Mouse (Mus musculus): ENCODE measurements around the gene 0610012G03Rik. TPM values are rescaled to one million over a fixed set of nuclear protein-coding genes. Genes with fewer than 3 reads are reported as not detected.
A peak's percentile ranks its signal among the peaks of the same experiment; 100 is the strongest.
"Not testable (repeated sequence)": the region's sequence is repeated elsewhere in the genome, so short reads cannot be mapped to it uniquely, and the experiment has no call there.

Gene 0610012G03Rik
- polyA plus RNA-seq, 1 experiment from 2014 or later: 117 TPM

DNA sequence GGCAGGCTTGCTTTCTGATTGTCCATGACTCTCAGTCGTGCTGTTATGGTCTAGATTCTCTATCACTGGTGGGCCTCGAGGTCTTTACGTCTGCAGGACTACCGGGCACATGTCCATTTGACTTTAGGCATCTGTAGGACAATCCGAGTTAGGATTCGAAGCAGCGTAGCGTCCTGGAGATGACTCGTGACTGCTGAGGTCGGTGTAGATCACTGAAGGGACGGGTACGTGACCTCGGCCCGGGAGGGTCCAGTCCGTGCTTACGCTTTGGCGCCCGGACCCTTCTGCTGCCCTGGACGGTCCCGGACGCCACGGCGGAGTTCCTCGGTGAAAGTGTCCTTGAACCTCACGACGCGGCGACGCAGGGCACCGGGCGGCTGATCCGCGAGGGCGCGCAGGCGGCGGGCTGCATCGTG lies 385 bp downstream of the 0610012G03Rik start:
- Histone ChIP-seq H3K4me1 (replicated peaks; ENCODE audit: control insufficient read depth, insufficient read depth, low read length) (peaks cover 18% of the 10 kb centered on the region), H3K9me3 (ENCODE audit: control insufficient read depth, low read length) (no peaks in the 10 kb centered on the region), H3K9ac (ENCODE audit: low read length) (peak overlapping the region; percentile 72), H3K27me3 (replicated peaks; ENCODE audit: control insufficient read depth, insufficient read depth, low read length) (no peaks in the 10 kb centered on the region), H3K4me3 (ENCODE audit: low read depth, low read length) (peak overlapping the region; percentile 83), H3K27ac (ENCODE audit: low read depth) (peak overlapping the region; percentile 86), H3K4me2 (ENCODE audit: low read length) (peak overlapping the region; percentile 92), H3K36me3 (ENCODE audit: control insufficient read depth, insufficient read depth, low read length) (peaks cover 22% of the 10 kb centered on the region)
- WGBS: under 1% methylated on average over 38 of the region's 38 CpGs
- ATAC-seq (replicated peaks; ENCODE audit: low FRiP score, low TSS enrichment, low read depth) (peak; percentile 73), DNase-seq (ENCODE audit: low spot score) (peak; percentile 80)

DNA sequence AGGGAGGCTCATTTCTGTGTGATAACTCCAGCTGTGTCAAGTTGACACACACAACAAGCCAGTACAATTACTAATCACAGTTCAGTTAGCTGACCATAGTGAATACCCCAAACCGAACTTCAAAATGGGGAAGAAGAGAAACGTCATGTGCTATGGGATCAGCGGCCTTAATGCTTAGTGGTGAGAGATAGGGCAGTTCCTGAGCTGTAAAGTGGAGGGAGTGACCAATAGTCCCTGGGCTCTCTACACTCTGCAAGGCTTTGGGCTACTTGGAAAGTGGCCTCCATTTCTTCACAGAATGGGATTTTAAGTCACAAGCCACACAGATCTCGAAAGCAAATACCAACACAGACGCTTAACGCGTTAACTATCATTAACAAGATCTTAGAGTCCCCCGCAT lies 961 bp downstream of the 0610012G03Rik start:
- WGBS: 28% methylated on average over 8 of the region's 8 CpGs

DNA sequence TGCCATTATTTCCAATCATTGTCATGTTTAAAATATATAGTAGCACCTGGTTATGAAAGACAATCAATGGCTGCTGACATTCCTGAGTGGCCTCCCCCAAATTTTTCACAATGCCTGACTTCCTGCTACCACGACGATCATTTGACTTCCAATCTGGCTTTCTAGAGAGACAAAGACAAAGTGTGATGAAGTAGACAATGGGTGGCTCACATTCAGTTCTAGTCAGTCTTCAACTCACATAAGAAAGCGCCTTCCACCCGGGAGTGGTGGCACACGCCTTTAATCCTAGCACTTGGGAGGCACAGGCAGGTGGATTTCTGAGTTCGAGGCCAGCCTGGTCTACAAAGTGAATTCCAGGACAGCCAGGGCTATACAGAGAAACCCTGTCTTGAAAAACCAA lies 2.3 kb downstream of the 0610012G03Rik start:
- not testable (repeated sequence) for ATAC-seq (replicated peaks; ENCODE audit: low FRiP score, low TSS enrichment, low read depth); H3K27ac ChIP-seq (ENCODE audit: low read depth); H3K9ac ChIP-seq (ENCODE audit: low read length); H3K4me3 ChIP-seq (ENCODE audit: low read depth, low read length); DNase-seq (ENCODE audit: low spot score); H3K9me3 ChIP-seq (ENCODE audit: control insufficient read depth, low read length); H3K4me2 ChIP-seq (ENCODE audit: low read length); H3K27me3 ChIP-seq (replicated peaks; ENCODE audit: control insufficient read depth, insufficient read depth, low read length)
- H3K4me1 ChIP-seq (replicated peaks; ENCODE audit: control insufficient read depth, insufficient read depth, low read length): peaks cover 18% of the 10 kb centered on the region
- H3K36me3 ChIP-seq (ENCODE audit: control insufficient read depth, insufficient read depth, low read length): peaks cover 12% of the 10 kb centered on the region; the same call in 1 of the 2 replicates
- 86% methylated on average over 6 of the region's 6 CpGs for WGBS

More for the DNA sequence above, 961 bp downstream of the 0610012G03Rik start:
- DNase-seq (ENCODE audit: low spot score) (no peak), ATAC-seq (replicated peaks; ENCODE audit: low FRiP score, low TSS enrichment, low read depth) (no peak)
- Histone ChIP-seq H3K4me3 (ENCODE audit: low read depth, low read length) (peak overlapping the region; percentile 83), H3K9me3 (ENCODE audit: control insufficient read depth, low read length) (no peaks in the 10 kb centered on the region), H3K4me2 (ENCODE audit: low read length) (peak overlapping the region; percentile 92), H3K27ac (ENCODE audit: low read depth) (peak overlapping the region; percentile 86), H3K4me1 (replicated peaks; ENCODE audit: control insufficient read depth, insufficient read depth, low read length) (peaks cover 18% of the 10 kb centered on the region), H3K9ac (ENCODE audit: low read length) (peak overlapping the region; percentile 72), H3K27me3 (replicated peaks; ENCODE audit: control insufficient read depth, insufficient read depth, low read length) (no peaks in the 10 kb centered on the region), H3K36me3 (ENCODE audit: control insufficient read depth, insufficient read depth, low read length) (peaks cover 22% of the 10 kb centered on the region)

DNA sequence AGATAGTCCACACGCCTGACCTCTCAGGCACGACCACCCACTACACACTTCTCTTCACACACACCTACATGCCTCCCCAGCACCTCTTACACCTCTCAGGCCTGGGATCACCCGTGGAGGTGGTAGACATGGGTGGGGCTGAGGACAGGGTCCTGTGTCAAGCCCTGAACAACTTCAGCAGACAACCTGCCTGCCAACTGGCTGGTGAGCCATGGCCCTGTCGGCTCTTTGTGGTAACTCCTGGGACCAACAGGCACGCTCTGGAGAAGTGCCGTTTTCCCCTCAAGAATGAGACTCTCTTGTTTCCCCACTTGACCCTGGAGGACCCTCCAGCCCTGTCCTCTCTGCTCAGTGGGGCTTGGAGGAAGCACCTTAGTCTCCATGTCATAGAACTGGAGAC lies 2.9 kb downstream of the 0610012G03Rik start:
- ATAC-seq (replicated peaks; ENCODE audit: low FRiP score, low TSS enrichment, low read depth) (no peak), DNase-seq (ENCODE audit: low spot score) (no peak)
- H3K36me3 ChIP-seq (ENCODE audit: control insufficient read depth, insufficient read depth, low read length): peaks cover 11% of the 10 kb centered on the region; the same call in 1 of the 2 replicates
- no peaks in the 10 kb centered on the region for H3K9me3 ChIP-seq (ENCODE audit: control insufficient read depth, low read length)
- no peak overlapping the region for H3K9ac ChIP-seq (ENCODE audit: low read length)
- no peak overlapping the region for H3K4me2 ChIP-seq (ENCODE audit: low read length)
- no peaks in the 10 kb centered on the region for H3K27me3 ChIP-seq (replicated peaks; ENCODE audit: control insufficient read depth, insufficient read depth, low read length)
- H3K27ac ChIP-seq (ENCODE audit: low read depth): no peak overlapping the region
- peaks cover 18% of the 10 kb centered on the region for H3K4me1 ChIP-seq (replicated peaks; ENCODE audit: control insufficient read depth, insufficient read depth, low read length)
- WGBS: 89% methylated on average over 6 of the region's 6 CpGs
- H3K4me3 ChIP-seq (ENCODE audit: low read depth, low read length): no peak overlapping the region

DNA sequence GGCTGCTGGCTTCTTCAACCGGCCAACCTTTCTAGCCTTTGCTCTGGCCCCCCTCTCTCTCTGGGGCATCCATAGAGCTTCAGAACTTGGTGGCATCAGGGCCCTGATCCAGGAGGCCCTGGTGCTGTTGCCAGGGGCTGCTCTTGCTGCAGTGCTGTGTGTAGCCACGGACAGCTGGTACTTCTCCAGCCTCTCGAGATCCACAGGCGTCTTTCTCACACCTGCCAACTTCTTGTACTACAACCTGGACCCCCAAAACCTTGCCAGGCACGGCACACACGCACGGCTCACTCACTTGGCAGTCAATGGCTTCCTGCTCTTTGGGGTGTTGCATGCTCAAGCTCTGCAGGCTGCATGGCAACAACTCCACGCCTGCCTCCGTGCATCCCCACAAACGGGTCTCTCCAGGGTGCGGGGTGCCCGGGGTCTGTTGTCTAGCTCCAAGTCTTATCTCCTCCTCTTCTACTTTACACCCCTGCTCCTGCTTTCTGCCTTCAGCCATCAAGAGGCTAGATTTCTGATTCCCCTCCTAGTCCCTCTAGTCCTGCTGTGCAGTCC lies 3.5 kb downstream of the 0610012G03Rik start:
- no peak overlapping the region for H3K27ac ChIP-seq (ENCODE audit: low read depth)
- 90% methylated on average over 12 of the region's 12 CpGs for WGBS
- H3K4me3 ChIP-seq (ENCODE audit: low read depth, low read length): no peak overlapping the region
- peaks cover 18% of the 10 kb centered on the region for H3K4me1 ChIP-seq (replicated peaks; ENCODE audit: control insufficient read depth, insufficient read depth, low read length)
- ATAC-seq (replicated peaks; ENCODE audit: low FRiP score, low TSS enrichment, low read depth): no peak
- 0 out of 2 replicates have a peak, but pooled peaks cover 8% of the 10 kb centered on the region for H3K36me3 ChIP-seq (ENCODE audit: control insufficient read depth, insufficient read depth, low read length)
- H3K9ac ChIP-seq (ENCODE audit: low read length): no peak overlapping the region
- DNase-seq (ENCODE audit: low spot score): no peak
- H3K9me3 ChIP-seq (ENCODE audit: control insufficient read depth, low read length): no peaks in the 10 kb centered on the region
- H3K27me3 ChIP-seq (replicated peaks; ENCODE audit: control insufficient read depth, insufficient read depth, low read length): no peaks in the 10 kb centered on the region
- H3K4me2 ChIP-seq (ENCODE audit: low read length): no peak overlapping the region

DNA sequence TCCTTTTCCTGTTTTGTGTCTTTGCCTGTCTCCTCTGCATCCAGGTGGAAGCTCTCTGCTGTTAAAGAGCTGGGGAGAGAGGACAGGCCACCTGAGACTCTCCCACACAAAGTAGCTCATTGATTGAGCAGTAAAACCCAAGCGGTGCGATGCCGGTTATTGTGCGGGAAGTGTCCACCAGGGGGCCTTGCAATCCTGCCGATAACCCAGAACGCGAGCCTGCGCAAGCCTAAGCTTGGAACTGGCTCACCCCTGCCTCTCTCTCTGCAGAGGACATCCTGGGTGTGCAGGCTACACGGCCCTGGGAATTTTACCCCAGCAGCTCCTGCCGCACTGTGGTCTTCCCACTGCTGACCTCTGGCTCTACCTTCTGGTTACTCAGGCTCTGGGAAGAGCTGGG lies 4.3 kb downstream of the 0610012G03Rik start:
- Histone ChIP-seq H3K27me3 (replicated peaks; ENCODE audit: control insufficient read depth, insufficient read depth, low read length) (no peaks in the 10 kb centered on the region), H3K9ac (ENCODE audit: low read length) (no peak overlapping the region), H3K9me3 (ENCODE audit: control insufficient read depth, low read length) (no peaks in the 10 kb centered on the region), H3K4me1 (replicated peaks; ENCODE audit: control insufficient read depth, insufficient read depth, low read length) (peaks cover 13% of the 10 kb centered on the region), H3K27ac (ENCODE audit: low read depth) (no peak overlapping the region), H3K36me3 (ENCODE audit: control insufficient read depth, insufficient read depth, low read length) (0 out of 2 replicates have a peak, but pooled peaks cover 8% of the 10 kb centered on the region), H3K4me3 (ENCODE audit: low read depth, low read length) (no peak overlapping the region), H3K4me2 (ENCODE audit: low read length) (no peak overlapping the region)
- DNase-seq (ENCODE audit: low spot score): peak; percentile 90
- 3% methylated on average over 10 of the region's 10 CpGs for WGBS
- ATAC-seq (replicated peaks; ENCODE audit: low FRiP score, low TSS enrichment, low read depth): peak; percentile 38; the same call in 1 of the 2 replicates

DNA sequence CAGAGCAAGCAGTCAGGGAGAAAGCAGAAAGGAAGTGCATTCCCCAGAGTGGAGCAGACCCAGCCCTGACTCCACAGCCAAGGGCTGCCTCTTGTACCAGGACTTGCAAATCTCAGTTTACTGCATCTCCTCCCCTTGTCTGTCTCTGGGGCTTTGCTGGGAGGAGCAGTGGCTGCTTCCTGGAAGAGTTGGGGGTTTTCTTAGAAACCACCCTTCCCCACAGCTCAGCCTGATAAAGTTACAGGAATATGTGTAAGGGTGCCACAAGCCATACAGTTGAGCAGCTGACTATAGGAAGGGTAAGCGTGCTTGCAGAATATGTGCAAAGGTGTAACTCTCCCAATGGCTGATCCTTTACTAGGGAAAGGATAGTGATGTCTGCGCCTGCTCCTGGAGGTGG lies 7.7 kb downstream of the 0610012G03Rik start:
- Histone ChIP-seq H3K36me3 (ENCODE audit: control insufficient read depth, insufficient read depth, low read length) (0 out of 2 replicates have a peak, but pooled peaks cover 4% of the 10 kb centered on the region), H3K4me3 (ENCODE audit: low read depth, low read length) (no peak overlapping the region), H3K4me1 (replicated peaks; ENCODE audit: control insufficient read depth, insufficient read depth, low read length) (no peaks in the 10 kb centered on the region), H3K9ac (ENCODE audit: low read length) (no peak overlapping the region), H3K27ac (ENCODE audit: low read depth) (no peak overlapping the region), H3K9me3 (ENCODE audit: control insufficient read depth, low read length) (no peaks in the 10 kb centered on the region), H3K27me3 (replicated peaks; ENCODE audit: control insufficient read depth, insufficient read depth, low read length) (peaks cover 11% of the 10 kb centered on the region), H3K4me2 (ENCODE audit: low read length) (no peak overlapping the region)
- DNase-seq (ENCODE audit: low spot score) (no peak), ATAC-seq (replicated peaks; ENCODE audit: low FRiP score, low TSS enrichment, low read depth) (no peak)
- 60% methylated on average over 2 of the region's 2 CpGs for WGBS

DNA sequence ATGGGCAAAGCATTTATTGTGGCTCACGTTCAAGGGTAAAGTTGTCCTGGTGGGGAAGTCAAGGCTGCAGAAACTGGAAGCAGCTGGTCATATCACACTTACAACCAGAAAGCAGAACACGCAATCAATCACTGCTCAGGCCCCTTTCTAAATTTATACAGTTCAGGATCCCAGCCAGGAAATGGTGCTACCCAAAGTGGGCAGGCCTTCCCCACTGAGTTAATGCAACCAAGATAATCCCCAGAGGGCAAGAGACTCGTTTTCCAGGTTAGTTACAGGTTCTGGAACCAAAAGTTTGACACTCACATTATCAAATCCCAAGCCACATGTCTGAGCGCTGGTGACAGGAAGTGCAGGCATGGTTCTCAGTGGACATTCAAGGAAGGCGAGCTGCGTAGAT lies 9.4 kb downstream of the 0610012G03Rik start:
- H3K27ac ChIP-seq (ENCODE audit: low read depth): no peak overlapping the region
- H3K27me3 ChIP-seq (replicated peaks; ENCODE audit: control insufficient read depth, insufficient read depth, low read length): peaks cover 28% of the 10 kb centered on the region
- H3K9ac ChIP-seq (ENCODE audit: low read length): no peak overlapping the region
- H3K4me3 ChIP-seq (ENCODE audit: low read depth, low read length): no peak overlapping the region
- WGBS: 75% methylated on average over 6 of the region's 6 CpGs
- DNase-seq (ENCODE audit: low spot score) (no peak), ATAC-seq (replicated peaks; ENCODE audit: low FRiP score, low TSS enrichment, low read depth) (no peak)
- no peaks in the 10 kb centered on the region for H3K9me3 ChIP-seq (ENCODE audit: control insufficient read depth, low read length)
- H3K36me3 ChIP-seq (ENCODE audit: control insufficient read depth, insufficient read depth, low read length): no peaks in the 10 kb centered on the region
- peaks cover 8% of the 10 kb centered on the region for H3K4me1 ChIP-seq (replicated peaks; ENCODE audit: control insufficient read depth, insufficient read depth, low read length)
- no peak overlapping the region for H3K4me2 ChIP-seq (ENCODE audit: low read length)

DNA sequence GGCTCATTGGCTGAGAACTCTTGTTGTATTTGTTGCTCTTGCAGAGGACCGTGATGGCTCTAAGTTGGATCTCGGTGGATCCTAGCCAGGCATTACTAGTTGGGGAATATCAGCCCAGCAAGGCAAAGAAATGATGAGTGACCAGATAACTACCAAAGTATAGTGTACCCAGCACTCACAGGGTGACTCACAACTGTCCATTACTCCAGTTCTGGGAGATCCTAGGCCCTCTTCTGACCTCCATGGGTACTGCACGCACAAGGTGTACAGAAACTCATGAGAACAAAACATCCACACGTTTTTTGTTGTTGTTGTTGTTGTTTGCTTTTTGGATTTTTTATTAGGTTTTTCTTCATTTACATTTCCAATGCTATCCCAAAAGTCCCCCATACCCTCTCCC lies 11.7 kb downstream of the 0610012G03Rik start:
- Histone ChIP-seq H3K4me3 (ENCODE audit: low read depth, low read length) (no peak overlapping the region), H3K9ac (ENCODE audit: low read length) (no peak overlapping the region)
- 86% methylated on average over 4 of the region's 4 CpGs for WGBS

More for the DNA sequence above, 11.7 kb downstream of the 0610012G03Rik start:
- DNase-seq (ENCODE audit: low spot score) (no peak), ATAC-seq (replicated peaks; ENCODE audit: low FRiP score, low TSS enrichment, low read depth) (no peak)
- Histone ChIP-seq H3K9me3 (ENCODE audit: control insufficient read depth, low read length) (no peaks in the 10 kb centered on the region), H3K36me3 (ENCODE audit: control insufficient read depth, insufficient read depth, low read length) (no peaks in the 10 kb centered on the region), H3K27ac (ENCODE audit: low read depth) (no peak overlapping the region), H3K27me3 (replicated peaks; ENCODE audit: control insufficient read depth, insufficient read depth, low read length) (peaks cover 42% of the 10 kb centered on the region), H3K4me2 (ENCODE audit: low read length) (no peak overlapping the region), H3K4me1 (replicated peaks; ENCODE audit: control insufficient read depth, insufficient read depth, low read length) (peaks cover 11% of the 10 kb centered on the region)

All from intestine, embryonic 14.5 days (tissue).